Mouse (Mus musculus) hindbrain, embryonic 14.5 days (tissue): ENCODE data around the gene Prrxl1. TPM values are rescaled to one million over a fixed set of nuclear protein-coding genes. Genes with fewer than 3 reads are reported as not detected.

Source experiments
- ATAC-seq: fragments of 200-750 bp; cut with Nextera tagmentation; 2 replicates; pipeline ENCODE4 v1.8.0; 2017; ENCODE audit warnings: moderate number of reproducible peaks, mild to moderate bottlenecking, moderate TSS enrichment, moderate library complexity; ENCODE audit not compliant: low FRiP score
- DNase-seq: peaks from one replicate; pipeline ENCODE4 v3.0.0-alpha.2; 2015; ENCODE audit warnings: low spot score
- H3K27ac ChIP-seq: fragments of 300-500 bp; sonication (generic); 2 replicates; pipeline ENCODE4 v1.5.1; 2014; ENCODE audit warnings: mild to moderate bottlenecking, moderate library complexity
- H3K27me3 ChIP-seq: fragments of 300-500 bp; sonication (generic); 2 replicates; pipeline ENCODE4 v1.6.1; 2014; ENCODE audit warnings: mild to moderate bottlenecking, low read length, mixed read lengths; ENCODE audit not compliant: control insufficient read depth, insufficient read depth
- H3K36me3 ChIP-seq: fragments of 300-500 bp; sonication (generic); replicated peaks from 2 replicates; pipeline ENCODE4 v1.6.1; 2014; ENCODE audit not compliant: control insufficient read depth, insufficient read depth
- H3K4me1 ChIP-seq: fragments of 300-500 bp; sonication (generic); replicated peaks from 2 replicates; pipeline ENCODE4 v1.6.1; 2014; ENCODE audit warnings: antibody characterized with exemption, low read length, mixed read lengths; ENCODE audit not compliant: control insufficient read depth, insufficient read depth
- H3K4me2 ChIP-seq: fragments of 300-500 bp; sonication (generic); replicated peaks from 2 replicates; pipeline ENCODE4 v1.6.1; 2014; ENCODE audit warnings: mild to moderate bottlenecking, moderate library complexity
- H3K4me3 ChIP-seq: fragments of 300-500 bp; sonication (generic); replicated peaks from 2 replicates; pipeline ENCODE4 v1.5.1; 2014; ENCODE audit warnings: mild to moderate bottlenecking, low read length
- H3K9ac ChIP-seq: fragments of 300-500 bp; sonication (generic); 2 replicates; pipeline ENCODE4 v1.6.1; 2014
- H3K9me3 ChIP-seq: fragments of 300-500 bp; sonication (generic); 2 replicates; pipeline ENCODE4 v1.6.1; 2016; ENCODE audit warnings: low read length; ENCODE audit not compliant: control insufficient read depth
- WGBS: fragments of 180-500 bp; shearing (Covaris S2); extraction: QIAGEN DNeasy Blood & Tissue Kit; methylation state at CpG from one replicate; pipeline ENCODE4 v1.1.7; 2014; 5-methylcytosine and 5-hydroxymethylcytosine counted together
- polyA plus RNA-seq: library from polyadenylated mRNA; unstranded; fragments of >200 nt; fragmentation: Nextera tagmentation; extraction: Ambion mirVana; gene quantifications from 2 replicates; pipeline ENCODE4 v1.2.1, GENCODE M21; 2014

The Prrxl1 gene
- polyA plus RNA-seq, 1 experiment from 2014 or later = 63.2 TPM

DNA sequence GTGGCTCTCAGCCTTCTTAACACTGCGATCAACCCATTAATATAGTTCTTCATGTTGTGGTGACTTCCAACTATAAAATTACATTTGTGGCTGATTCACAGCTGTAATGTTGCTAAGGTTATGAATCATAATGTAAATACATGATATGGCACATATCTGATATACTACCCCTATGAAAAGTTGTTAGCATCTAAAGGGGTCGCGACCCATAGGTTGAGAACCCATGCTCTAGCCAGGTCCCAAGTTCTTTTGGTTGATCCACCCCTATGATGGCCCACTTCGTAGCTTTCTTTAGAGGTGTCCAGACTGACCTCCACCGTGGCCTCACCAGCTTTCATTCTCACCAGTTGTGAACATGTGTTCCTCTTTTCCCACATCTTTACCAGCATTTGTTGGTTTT lies 18.0 kb downstream of the Prrxl1 start:
- no peaks in the 10 kb centered on the region for H3K9me3 ChIP-seq
- H3K36me3 ChIP-seq = no peaks in the 10 kb centered on the region
- no peak overlapping the region for H3K9ac ChIP-seq
- H3K4me2 ChIP-seq = no peak overlapping the region
- 89% methylated on average over 5 of the region's 5 CpGs for WGBS
- no peak overlapping the region for H3K27ac ChIP-seq
- DNase-seq = no peak
- no peaks in the 10 kb centered on the region for H3K4me1 ChIP-seq
- H3K27me3 ChIP-seq = no peaks in the 10 kb centered on the region
- H3K4me3 ChIP-seq = no peak overlapping the region
- no peak for ATAC-seq

DNA sequence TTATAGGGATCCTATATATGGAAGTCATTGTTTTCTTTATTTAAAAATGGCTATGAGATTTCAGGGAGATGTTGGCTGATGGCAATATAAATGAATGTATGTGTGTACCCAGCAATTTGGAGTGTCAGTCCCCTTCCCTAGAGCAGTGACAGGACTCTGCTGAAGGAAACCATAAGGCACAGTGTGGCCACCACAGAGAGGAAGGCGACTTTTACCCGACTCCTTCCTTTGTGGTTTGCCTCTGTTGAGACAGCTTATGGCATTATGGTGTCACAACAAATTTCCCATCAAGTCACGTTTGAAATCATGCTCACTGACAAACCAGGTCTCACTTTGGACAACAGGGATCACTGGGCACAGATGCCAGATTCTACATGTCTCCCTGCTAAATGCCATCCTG lies 25.0 kb downstream of the Prrxl1 start:
- DNase-seq = no peak
- ATAC-seq = no peak
- no peak overlapping the region for H3K4me3 ChIP-seq
- no peaks in the 10 kb centered on the region for H3K36me3 ChIP-seq
- no peaks in the 10 kb centered on the region for H3K4me1 ChIP-seq
- no peak overlapping the region for H3K9ac ChIP-seq
- WGBS = 89% methylated on average over 3 of the region's 3 CpGs
- no peak overlapping the region for H3K27ac ChIP-seq
- H3K4me2 ChIP-seq = no peak overlapping the region
- no peaks in the 10 kb centered on the region for H3K9me3 ChIP-seq
- no peaks in the 10 kb centered on the region for H3K27me3 ChIP-seq

DNA sequence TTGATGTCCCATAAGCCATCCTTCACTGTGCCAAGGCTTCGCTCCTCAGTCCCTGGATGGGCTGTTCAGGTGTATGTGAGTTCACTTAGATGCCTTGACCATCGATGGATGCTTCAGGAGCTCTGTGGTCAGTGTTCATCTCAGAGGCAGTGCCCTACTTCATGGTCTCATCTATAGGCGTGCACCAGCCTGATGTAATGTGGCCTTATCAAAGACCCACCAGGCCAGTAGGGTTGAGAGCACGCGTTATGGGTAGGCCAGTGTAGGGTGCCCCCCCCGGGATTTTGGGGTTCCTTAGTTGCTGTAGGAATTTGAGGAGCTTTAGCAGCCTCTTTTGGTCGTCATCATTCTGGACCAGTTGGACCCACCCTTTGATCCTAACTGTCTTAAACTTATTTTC lies 25.6 kb downstream of the Prrxl1 start:
- Histone ChIP-seq H3K4me2 (no peak overlapping the region), H3K27me3 (no peaks in the 10 kb centered on the region), H3K27ac (no peak overlapping the region), H3K4me3 (no peak overlapping the region), H3K36me3 (no peaks in the 10 kb centered on the region), H3K9ac (no peak overlapping the region), H3K4me1 (no peaks in the 10 kb centered on the region), H3K9me3 (no peaks in the 10 kb centered on the region)
- DNase-seq = no peak
- no peak for ATAC-seq
- 93% methylated on average over 7 of the region's 7 CpGs for WGBS

DNA sequence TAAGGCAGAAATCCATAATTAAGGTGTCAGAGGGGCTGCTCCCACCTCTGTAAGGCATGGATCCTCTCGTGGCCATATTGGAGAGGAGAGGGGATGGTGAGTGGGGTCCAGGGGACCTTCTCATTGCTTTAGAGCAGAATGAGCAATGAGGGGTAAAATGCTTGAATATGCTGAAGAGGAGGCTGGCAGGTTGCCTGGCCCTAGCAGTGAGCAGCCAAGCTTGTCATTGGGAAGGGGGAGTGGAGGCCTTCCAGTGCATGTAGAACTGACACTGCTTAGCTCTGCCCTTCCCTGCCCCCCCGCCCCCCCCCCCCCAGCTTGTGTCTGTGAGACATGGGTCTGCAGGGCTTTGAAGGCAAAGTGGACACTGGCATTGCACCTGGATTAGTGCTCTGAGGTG lies 28.1 kb downstream of the Prrxl1 start:
- no peak overlapping the region for H3K4me3 ChIP-seq
- H3K27ac ChIP-seq = no peak overlapping the region
- H3K9ac ChIP-seq = no peak overlapping the region
- H3K4me2 ChIP-seq = no peak overlapping the region
- no peaks in the 10 kb centered on the region for H3K9me3 ChIP-seq
- no peak for DNase-seq
- no peaks in the 10 kb centered on the region for H3K27me3 ChIP-seq
- no peaks in the 10 kb centered on the region for H3K4me1 ChIP-seq
- 52% methylated on average over 2 of the region's 2 CpGs for WGBS
- no peak for ATAC-seq
- no peaks in the 10 kb centered on the region for H3K36me3 ChIP-seq

DNA sequence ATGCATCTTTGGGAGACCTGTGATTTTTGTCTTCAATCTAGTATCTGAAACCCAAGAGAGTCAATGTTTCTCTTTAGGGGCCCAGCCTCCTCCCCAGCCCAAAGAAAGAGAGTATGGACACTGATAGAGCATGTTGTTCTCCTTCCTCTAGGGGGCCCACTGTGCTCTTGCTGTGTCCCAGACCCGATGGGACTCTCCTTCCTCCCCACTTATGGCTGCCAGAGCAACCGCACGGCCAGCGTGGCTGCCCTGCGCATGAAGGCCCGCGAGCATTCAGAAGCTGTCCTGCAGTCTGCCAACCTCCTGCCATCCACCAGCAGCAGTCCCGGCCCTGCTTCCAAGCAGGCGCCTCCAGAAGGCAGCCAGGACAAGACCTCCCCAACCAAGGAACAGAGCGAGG lies 29.4 kb downstream of the Prrxl1 start:
- WGBS = 55% methylated on average over 10 of the region's 10 CpGs
- no peak for ATAC-seq
- H3K9ac ChIP-seq = no peak overlapping the region
- H3K9me3 ChIP-seq = no peaks in the 10 kb centered on the region
- H3K36me3 ChIP-seq = no peaks in the 10 kb centered on the region
- H3K4me1 ChIP-seq = no peaks in the 10 kb centered on the region
- H3K27me3 ChIP-seq = no peaks in the 10 kb centered on the region
- DNase-seq = no peak
- no peak overlapping the region for H3K4me2 ChIP-seq
- H3K27ac ChIP-seq = no peak overlapping the region
- H3K4me3 ChIP-seq = no peak overlapping the region

DNA sequence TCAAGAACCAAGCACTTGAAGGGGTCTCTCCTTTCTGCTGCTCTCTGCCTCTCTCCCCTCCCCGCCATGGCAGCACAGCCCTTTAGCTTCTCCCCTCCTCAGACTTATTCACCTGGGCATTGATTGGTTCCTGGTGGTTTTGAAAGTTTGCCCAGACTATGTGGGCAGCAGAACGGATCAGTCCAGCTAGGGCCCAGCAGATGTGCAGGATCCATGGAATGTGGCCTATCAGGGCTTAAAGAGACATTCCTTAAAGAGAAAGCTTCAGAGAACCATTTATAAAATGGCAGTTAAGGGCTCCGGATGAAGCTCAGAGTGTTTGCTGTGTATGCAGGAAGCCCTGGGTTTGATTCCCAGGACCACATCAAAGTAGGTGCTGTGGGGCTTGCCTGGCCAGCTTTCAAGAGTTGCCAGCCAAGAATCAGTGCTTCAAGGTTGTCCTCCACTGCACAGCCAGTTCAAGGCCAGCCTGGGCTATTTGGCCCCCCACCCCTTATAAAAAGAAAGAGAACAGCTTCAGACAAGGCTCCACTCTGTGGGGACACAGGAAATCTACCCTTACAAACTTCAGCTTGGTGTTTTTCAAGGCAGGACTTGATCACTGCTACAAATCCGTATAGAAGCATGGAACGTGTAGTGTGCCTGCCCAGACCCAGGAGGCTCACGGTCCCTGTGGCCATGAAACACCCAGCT lies 33.8 kb downstream of the Prrxl1 start:
- DNase-seq (no peak), ATAC-seq (no peak)
- WGBS = 84% methylated on average over 5 of the region's 6 CpGs
- H3K27me3 ChIP-seq = no peaks in the 10 kb centered on the region
- H3K4me3 ChIP-seq = no peak overlapping the region
- H3K9ac ChIP-seq = no peak overlapping the region
- no peaks in the 10 kb centered on the region for H3K36me3 ChIP-seq
- H3K4me2 ChIP-seq = no peak overlapping the region
- no peaks in the 10 kb centered on the region for H3K9me3 ChIP-seq
- no peak overlapping the region for H3K27ac ChIP-seq
- no peaks in the 10 kb centered on the region for H3K4me1 ChIP-seq

DNA sequence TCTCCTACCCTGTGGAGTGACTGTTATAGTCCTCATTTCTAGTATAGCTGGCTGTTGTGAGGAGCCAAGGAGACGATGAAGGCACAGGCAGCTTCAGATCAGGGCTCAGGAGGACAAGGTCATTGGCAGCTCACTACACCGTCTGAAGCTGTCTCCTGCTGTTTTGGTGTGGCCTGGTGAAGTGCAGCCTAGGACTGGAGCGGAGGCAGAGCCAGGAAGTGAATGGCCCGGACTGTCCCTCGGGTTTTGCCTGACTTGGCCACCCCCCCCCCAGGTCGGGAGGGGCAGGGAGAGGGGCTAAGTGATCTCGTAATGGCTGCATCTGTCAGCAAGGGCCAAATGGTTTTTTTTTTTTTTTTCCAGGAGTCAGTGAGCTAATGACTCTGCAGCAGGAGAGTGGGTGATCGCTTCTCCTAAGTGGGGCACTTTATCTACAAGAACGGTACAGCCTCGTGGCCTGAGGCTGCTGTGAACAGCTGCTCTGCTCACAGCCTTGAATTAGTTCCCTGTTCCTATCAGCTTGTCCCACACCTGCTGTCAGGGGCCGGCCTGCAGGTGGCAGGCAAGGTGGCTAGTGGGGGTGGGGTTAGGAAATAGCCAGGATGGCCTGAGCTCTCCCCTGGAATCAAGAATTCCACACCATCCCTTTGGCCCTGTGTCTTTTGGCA lies 34.9 kb downstream of the Prrxl1 start:
- ATAC-seq (peak; percentile 24; the same call in 1 of the 2 replicates), DNase-seq (no peak)
- no peak overlapping the region for H3K27ac ChIP-seq
- no peaks in the 10 kb centered on the region for H3K27me3 ChIP-seq
- H3K4me2 ChIP-seq = no peak overlapping the region
- H3K9me3 ChIP-seq = no peaks in the 10 kb centered on the region
- WGBS = 25% methylated on average over 11 of the region's 11 CpGs
- no peak overlapping the region for H3K9ac ChIP-seq
- no peaks in the 10 kb centered on the region for H3K4me1 ChIP-seq
- H3K4me3 ChIP-seq = no peak overlapping the region
- no peaks in the 10 kb centered on the region for H3K36me3 ChIP-seq

DNA sequence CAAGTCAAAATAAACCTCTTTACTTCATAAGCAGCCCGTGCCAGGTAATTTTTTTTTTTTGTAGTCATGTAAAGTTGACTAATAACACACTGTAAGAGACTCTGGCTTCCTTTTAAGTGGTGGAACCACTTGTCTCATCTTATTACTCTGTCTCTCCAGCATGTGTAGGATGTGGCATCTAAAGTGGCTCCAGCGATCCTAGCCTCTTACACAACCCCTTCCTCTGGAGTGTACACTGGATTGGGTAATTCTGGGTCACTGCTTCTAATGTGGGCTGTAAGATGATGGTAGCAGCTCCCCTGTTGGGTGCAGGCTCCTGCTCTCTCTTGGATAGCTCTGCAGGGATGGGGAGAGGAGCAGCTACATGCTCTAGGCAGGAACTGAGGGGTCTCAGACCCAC lies 39.3 kb downstream of the Prrxl1 start:
- H3K4me1 ChIP-seq = no peaks in the 10 kb centered on the region
- 94% methylated on average over 2 of the region's 2 CpGs for WGBS
- no peak overlapping the region for H3K4me3 ChIP-seq
- no peak overlapping the region for H3K27ac ChIP-seq
- no peaks in the 10 kb centered on the region for H3K27me3 ChIP-seq
- H3K9me3 ChIP-seq = no peaks in the 10 kb centered on the region
- ATAC-seq (no peak), DNase-seq (no peak)
- no peak overlapping the region for H3K9ac ChIP-seq
- no peak overlapping the region for H3K4me2 ChIP-seq
- H3K36me3 ChIP-seq = no peaks in the 10 kb centered on the region

DNA sequence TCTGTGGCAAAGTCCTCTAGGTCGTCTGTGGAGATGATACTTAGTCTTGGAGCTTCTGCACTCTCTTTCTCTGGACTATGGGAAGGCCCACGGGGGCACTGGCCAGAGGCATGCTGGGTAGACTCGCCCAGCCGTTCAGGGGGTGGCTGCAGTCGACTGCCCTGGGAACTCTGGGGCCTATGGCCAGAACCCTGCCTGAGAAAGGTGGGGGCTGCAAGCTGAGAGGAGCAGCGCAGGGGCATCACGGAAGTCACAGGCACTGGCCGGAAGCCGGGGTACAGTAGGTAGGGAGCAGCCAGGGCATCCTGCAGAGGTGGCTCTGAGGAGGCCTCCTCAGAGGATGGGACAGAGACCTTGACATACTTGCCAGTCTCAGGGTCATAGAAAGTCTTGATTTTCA lies 60.6 kb downstream of the Prrxl1 start:
- 83% methylated on average over 9 of the region's 9 CpGs for WGBS
- no peaks in the 10 kb centered on the region for H3K27me3 ChIP-seq
- no peaks in the 10 kb centered on the region for H3K9me3 ChIP-seq
- no peak for DNase-seq
- ATAC-seq = no peak
- H3K9ac ChIP-seq = no peak overlapping the region
- H3K4me1 ChIP-seq = no peaks in the 10 kb centered on the region
- H3K4me2 ChIP-seq = no peak overlapping the region
- H3K36me3 ChIP-seq = no peaks in the 10 kb centered on the region
- no peak overlapping the region for H3K27ac ChIP-seq
- no peak overlapping the region for H3K4me3 ChIP-seq
